Mouse (Mus musculus) Muller cell, postnatal 12 days (primary cell): Measurements from ENCODE around the gene Aldh1l1.
A peak's percentile ranks its signal among the peaks of the same experiment; 100 is the strongest.

Source experiments
- DNase-seq: peaks from one replicate; pipeline ENCODE4 v3.0.0-alpha.2; 2015; ENCODE audit errors: inconsistent ontology term

Aldh1l1 gene

DNA sequence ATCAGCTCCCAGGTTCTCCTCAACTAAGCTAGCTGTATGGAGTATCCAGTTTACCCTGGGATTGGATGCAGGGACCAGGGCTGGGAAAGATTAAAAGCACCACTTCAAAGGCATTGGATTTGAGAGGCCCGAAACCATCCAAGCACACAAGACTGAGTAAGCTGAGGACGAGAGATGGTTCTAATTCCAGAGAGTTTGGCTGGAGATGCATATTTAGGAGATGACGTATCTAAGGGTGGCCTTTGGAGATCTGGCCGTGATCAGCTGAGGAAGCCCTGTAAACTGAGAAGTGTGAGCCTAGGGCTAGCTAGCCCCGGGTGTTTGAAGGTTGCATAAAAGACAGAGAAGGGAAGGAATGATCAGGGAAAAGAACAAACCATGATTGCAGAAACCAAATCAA, 101.9 kb downstream of the Aldh1l1 start:
- DNase-seq = no peak

DNA sequence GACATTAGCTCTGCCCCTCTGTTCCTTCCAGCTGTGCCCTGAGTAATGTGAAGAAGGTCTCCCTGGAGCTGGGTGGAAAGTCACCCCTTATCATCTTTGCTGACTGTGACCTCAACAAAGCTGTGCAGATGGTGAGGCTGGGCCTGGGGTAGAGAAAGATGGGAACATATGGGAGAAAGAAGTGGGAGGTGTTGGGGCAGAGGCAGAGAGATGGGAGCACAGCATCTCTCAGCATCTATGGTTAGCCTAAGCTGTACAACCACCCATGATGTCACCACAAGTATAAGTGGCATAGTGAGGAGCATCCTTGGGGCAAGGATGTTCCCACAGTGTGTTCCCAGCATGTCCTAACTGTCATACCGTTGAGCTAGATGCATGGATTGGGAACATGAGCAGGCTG, 104.5 kb downstream of the Aldh1l1 start:
- DNase-seq = no peak

DNA sequence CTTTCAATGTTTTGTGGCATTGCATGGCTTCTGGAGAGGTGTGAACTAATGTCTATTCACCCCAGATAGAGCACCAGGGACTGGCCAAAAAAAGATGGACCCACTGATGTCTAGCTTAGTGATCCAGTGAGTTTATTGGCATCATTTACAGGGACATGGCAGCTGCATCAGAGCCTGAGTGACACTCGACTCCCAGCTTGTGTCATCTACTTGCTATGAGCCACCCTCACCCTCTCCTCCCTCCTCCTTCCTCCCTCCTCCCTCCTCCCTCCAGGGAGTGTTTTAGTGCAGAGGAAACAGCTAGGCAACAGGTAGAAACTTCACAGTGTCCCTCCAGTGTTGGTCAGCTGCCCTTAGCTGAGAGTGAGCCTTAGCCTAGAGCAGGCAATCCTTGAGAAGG, 108.7 kb downstream of the Aldh1l1 start:
- no peak for DNase-seq

DNA sequence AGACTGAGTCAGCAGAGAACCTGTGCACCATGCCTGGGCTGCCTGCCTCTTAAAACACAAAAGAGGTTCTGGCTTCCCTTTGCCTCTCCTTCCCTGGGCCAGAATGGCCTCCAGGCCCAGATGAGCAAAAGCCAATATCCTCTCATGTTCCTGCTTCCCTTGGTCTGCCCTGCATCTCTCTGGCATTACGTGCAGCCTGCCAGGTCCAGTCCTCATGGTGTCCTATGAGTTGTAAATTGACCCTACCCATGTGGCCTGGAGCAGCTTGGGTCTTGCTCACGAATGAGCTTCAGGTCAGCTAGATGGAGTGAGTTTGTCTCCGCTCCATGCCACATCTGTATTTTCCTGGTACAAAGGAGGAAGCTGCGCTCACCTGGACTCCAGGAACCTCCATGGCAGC, 110.8 kb downstream of the Aldh1l1 start:
- no peak for DNase-seq

DNA sequence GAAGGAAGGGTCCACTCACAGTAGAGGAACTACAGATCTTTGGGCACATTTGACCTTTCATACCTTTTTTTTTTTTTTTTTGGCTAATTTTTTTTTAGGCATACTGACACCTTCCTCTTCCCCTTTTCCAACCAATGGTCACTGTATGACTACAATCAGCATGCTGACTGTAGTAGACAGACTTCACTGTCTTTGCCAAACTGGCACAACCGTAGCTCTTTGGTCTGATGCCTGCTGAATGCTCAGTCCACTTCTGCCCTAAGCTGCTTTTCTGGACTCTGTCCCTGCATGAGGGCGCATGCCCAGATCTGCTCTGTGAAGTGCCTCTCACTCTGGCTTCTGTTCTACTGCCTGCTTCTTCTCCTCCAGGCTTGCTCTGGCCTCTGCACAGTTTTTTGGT, 111.4 kb downstream of the Aldh1l1 start:
- peak; percentile 22 for DNase-seq

DNA sequence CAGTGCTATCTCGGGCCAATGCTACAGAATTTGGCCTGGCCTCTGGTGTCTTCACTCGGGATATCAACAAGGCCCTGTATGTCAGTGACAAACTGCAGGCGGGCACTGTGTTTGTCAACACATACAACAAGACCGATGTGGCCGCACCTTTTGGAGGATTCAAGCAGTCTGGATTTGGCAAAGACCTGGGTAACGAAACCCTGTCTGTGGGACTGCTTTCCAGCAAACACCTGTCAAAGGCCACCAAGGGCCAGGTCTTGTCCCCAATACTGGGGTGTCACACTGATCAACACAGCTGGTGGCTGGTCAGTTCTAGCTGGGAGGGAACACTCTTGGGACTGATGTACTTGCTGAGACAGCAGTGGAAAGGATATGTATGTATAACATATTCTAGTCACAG, 112.0 kb downstream of the Aldh1l1 start:
- DNase-seq = no peak

DNA sequence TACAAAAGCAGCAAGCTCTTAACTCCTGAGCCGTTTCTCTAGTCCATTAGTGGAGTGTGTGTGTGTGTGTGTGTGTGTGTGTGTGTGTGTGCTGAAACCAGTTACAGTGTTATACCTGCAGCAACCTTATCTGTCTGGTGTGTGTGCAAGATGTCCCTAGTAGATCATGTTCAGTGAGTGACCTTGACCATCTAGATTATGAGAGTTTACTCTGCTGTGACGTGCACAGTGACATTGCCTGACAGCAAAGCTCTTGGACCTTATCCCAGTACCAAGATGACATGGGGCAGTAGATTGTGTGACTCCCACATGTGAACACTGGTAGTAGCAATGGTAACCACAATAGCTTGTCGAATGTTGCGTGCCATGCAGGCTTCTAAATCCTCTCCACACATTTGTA, 114.1 kb downstream of the Aldh1l1 start:
- DNase-seq = no peak

DNA sequence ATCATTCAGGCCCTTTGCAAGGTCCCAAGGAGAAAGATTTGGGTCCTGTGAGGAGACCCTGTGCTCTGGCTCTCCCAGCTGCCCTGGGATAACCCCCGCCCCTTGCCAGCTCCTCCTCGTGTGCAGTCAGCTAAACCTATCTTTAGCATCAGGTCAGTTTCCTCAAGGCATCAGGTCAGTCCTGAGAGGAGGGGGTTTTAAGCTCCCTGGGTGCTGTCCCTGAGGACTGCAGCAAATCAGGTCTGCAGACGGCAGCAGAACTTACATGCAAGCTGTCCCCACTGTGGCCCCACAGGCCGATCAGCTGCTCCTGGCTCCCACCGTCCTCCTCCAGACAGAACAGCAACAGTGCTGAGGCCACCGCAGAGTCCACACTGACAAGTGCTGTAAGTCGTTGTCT, 115.5 kb downstream of the Aldh1l1 start:
- DNase-seq = no peak

DNA sequence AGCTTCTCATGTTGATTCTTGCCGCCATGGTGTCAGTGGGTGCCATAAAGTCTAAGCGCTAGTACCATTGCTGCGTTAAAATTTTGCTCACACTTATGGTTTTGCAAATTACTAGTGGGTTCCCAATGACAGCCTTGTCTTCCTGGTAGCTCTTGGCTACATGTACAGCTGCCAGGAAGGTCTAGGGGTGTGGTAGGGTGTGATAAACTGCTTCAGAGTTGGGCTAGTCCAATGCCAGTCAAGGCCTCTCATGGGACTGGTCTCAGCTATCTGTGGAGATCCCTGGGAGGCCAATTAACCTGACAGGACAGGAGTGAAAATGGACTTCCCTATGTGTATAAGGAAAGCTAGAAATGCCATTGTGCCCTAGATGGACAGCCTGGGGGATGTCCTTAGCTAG, 116.1 kb downstream of the Aldh1l1 start:
- DNase-seq = no peak

DNA sequence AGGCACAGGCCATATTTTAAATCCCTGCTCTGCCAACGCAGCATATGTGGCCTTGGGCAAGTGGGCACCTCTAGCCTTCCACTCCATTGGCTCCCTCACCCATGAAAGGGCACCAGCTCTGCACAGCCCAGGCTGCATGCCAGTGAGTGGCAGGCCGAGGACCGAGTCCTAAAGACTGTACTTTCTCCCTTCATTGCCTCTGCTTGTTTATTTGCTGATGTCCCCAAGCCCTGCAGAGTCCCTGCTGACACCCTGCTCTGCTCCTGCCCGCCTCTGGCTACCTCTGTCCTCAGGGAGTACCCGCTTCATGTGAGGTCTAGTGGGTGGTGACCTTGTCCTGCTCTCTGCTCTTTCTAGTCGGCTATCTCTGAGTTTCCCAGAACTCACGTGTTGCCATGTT, 116.9 kb downstream of the Aldh1l1 start:
- DNase-seq = no peak

DNA sequence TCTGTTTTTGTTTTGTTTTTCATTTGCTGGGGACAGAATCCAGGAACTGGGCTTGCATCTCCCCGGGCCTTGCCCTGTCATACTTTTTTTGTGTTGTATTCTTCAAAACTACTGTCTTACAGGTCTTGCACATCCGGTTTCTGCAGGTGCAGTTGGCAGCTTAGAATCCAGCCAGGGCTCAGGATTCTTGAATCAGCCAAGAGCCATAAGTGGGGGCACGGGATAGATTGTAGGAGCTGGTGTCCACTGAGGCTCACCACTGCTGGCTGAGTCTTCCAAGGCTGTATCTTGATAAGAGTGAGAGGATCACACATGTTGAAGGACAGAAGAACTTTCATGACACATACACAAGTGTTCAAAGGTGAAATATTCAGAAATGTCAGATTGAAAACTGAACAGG, 117.9 kb downstream of the Aldh1l1 start:
- DNase-seq = no peak

DNA sequence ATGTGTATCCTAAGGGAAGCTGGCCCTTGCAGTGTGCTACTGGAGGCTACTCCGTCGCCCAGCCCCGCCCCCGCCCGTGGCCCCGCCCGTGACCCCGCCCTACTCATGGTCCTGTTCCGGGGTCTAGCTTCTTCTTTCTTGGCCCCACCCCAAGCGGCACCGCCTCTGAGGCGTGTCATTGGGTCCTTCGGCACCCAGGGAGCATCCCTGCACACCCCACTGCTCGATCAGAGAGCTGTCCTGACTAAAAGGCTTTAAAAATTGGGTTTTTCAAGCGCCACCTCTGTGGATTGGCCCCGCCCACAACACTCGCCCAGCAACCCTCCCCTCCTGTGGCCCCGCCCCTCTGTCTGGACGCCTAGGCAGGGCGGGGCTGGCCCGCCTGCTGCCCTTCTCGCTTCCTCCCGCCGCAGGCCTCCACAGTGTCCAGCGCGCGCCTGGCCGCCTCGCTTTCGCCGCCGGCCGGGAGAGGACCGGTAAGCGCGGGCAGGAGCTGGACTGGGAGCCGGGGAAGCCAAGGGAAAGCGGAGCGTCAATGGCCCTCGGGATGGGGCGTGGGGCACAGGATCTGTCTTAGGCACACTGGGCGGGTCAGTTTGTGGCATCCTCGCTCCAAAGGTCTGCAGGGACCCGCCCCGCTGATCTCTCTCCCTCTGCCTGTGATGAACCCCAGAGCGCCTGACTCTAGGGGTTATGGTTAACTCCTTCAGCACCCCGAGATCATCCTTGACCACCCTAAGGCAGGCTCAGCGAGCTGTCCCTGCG, 118.5 kb downstream of the Aldh1l1 start, which contains the start of gene Slc41a3:
Slc41a3 (plus strand) TSS at position 193 of the 765 bp plus-strand sequence.
- DNase-seq = peak; percentile 96

DNA sequence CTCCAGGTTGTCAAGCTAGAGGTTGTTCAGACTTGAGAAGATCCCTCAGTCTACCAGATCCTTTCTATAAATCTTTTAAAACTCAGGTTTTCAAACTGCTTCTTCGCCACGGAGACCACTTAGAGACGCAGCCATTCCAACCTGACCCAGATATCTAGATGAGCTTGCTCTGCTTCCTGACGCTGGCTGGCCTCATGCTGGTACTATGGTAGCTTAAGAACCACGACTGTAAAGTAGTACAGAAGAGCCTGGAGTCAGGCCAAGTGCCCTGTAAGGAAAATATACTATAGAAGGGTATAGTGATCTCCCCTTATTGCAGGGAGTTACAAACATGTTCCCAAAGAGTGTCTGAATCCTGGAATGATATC, 119.1 kb downstream of the Aldh1l1 start:
- DNase-seq = no peak

DNA sequence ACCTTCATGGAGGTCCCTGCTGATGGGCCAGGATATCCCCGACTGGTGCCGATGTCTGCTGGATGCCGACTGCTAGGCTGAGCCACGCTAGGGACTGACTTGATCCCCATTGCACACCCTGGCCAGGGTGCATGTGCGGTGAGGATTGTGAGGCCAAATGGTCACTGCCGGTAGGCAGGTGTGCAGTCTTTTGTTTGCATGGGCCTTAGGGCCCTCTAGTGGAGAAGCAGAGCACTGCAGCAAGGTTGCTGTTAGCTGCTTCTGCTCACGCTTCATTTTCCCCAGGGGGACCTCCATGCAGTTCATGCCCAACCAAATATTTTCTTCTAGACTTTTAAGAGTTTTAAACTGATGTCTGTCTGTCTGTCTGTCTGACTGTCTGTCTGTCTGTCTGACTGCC, 120.3 kb downstream of the Aldh1l1 start:
- peak; percentile 39 for DNase-seq

DNA sequence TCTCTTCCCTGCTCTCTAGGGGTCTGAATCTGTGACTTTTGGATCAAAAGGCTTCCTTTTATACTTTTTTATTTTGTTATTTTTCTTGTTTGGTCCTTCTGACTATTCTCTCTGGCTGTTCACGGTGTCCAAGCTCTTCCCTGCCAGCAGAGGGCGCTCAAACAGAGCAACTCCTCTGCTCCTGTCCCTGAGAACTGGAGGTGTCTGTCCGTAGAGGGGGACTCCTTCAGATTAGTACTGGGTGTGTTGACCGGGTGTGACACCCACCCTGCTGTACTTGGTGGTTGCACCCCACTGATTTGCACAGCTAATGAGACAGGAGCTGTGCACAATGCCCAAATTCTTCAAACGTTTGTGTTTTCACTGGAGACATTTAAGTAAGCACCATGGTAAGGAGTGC, 121.0 kb downstream of the Aldh1l1 start:
- peak; percentile 43 for DNase-seq

DNA sequence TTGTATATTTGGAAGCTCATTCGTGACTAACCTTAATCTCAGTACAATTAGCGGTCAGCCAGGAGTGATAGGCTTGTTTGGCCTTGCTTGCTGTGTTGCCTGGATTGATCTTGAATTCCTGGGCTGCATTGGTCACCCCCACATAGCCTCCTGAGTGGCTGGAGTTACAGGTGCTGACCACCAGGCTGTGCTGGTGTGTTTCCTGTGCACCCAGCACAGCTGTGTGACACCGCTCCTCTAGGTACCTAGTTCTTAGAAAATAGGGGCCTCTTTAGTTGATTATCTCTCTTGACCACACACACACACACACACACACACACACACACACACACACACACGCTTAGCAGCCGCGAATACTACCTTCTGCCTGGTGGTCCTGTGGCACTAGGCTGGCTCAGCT, 122.0 kb downstream of the Aldh1l1 start:
- no peak for DNase-seq

DNA sequence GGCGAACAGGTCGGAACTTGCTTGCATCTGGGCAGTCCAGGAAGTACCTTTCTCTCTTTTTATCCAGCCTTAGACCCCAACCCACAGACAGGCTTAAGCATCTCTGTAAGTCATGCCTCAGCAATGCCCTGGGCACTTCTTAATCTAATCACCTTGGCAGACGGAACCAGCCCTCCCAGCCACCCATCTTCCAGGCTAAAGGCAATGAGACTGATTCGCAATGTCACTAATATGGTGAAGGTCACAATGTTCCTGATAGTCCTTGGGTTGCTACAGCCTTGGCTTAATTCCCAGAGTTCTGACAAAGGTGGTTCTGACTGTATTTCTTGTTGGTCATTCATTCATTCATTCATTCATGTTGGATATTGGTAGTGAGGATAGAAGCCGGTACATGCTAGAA, 124.0 kb downstream of the Aldh1l1 start:
- DNase-seq = no peak

DNA sequence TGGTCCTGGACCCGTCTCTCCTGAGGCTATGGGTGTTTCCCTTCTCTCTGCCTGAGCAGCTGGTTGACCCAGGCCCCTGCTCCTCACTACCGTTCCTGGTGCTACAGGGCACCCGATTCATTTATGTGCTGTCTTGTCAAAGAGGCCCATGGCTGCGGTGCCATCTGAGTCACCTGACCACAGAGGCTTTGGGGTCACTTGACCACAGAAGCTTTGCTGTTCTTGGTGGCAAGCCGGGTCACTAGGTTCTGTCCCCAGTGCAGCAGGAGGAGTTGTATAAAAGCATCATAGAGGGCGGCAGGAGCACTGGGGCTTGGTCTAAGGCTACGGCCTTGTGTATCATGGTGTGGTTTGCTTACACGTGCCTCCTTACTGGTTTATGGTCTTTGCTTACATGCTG, 127.0 kb downstream of the Aldh1l1 start:
- DNase-seq = peak; percentile 20

DNA sequence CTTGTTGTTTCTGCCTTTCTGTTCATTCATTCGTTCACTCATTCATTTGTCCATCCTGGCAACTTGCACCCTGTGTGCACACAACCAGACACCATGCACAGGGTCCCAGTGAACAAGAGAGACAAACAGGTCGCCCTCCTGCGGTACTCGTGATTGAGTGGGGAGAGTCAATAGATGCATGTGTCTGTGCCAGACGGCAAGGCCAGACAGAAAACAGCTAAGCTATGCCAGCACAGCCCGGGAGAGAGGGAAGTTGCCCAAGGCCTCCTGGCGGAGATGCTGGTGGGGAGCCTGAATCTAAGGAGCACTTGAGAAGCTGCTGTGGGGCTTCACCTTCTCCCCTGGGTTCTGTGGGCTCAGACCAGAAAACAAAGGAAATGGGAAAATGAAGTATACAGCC, 129.1 kb downstream of the Aldh1l1 start:
- DNase-seq = no peak

DNA sequence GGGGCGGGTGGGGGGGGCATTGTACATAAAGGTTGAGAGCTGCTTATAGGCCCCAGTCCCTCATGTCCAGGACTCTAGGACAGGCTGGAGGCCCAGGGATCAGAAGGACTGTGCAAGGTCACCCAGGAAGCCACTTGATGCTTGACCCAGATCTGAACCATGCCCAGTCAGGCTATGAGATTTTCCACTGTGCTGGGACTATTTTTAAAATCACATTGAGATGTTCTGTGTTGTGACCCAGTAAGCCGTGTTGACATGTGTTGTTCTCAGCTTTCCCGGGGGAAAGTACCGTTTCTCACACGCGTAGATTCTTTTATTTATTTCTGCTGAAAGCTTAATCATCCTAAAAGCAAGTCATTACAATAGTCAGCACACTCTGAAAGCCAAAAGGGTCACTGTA, 129.8 kb downstream of the Aldh1l1 start:
- DNase-seq = no peak

DNA sequence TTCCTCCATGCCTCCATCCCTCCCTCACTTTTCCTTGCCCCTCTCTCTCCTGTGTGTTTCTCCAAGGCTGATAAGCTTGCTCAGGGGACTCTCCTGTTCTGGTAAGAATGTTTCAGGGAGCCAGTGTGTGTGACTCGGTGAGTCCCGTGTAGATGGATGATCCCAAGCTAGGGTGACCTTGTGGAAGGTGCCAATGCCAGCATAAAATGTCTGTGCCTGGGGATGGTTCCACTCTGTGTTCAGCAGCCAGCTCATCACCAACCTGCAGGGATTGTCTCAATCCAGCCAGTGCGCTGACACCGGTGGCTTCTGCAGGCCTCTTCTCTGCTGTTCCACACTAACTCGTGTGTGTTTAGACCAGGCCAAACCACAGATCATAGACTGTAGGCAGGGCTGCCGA, 130.3 kb downstream of the Aldh1l1 start:
- no peak for DNase-seq

DNA sequence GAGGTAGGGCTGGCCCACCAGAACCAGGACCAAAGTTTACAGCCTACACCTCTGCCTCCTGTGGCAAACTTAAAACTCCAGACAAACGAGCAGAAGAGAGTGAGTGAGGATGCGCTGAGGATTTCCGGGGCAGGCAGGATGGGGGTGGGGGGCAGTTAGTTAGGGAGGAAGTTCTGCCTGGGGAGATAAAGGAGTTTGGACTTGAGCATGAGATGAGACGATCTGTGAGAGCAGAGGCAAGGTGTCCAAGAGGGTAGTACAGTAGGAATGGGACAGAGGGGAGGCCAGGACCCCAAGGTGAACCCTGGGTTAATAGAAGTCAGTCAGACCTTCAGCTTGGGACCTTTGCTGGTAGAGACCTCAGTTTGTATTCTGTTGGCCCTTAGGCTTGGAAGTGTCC, 132.0 kb downstream of the Aldh1l1 start:
- DNase-seq = no peak

DNA sequence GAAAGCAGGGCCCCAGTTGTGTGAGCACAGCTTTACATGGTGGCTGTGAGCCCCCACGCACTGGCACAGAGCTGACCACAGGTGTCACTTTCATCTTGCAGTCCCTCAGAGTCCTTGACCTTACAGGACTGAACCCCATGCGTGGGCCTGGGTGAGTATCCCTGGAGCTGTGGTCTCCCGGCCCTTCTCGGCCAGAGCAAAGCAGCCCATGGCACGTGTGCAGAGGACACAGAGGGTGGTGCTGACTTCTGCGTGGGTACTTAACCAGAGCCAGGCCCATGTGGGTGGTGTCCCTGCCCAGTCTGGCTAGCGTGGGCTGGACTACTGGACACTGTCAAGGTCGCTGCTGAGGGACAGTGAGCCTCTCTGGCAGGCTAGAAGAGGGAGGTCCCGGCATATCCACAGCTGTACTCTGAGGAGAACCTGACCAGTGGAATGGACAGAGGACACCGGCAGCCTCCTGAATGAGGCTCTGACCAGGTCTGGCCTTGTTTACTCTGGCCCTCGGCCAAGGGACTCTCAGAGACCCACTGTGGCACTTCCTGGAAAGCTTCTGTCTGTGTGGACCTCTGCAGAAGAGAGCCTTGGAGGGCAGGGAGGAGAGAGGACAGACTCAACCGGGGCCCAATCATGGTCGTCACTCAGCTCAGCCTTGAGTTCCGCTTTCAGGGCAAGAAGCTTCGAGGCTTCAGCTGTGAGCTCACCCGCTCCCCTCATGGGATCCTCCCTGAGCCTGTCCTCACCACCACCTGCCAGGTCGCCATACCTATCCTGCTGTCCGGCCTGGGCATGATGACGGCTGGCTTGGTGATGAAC, 132.8 kb downstream of the Aldh1l1 start:
- DNase-seq = no peak
